In genomic region chr11:52000290-52000962, GRCm38 (mm10) we compare ENCODE assay signal across 8 mouse cellular contexts. TPM values are rescaled to one million over a fixed set of nuclear protein-coding genes. Genes with fewer than 3 reads are reported as not detected.
DNase-seq lines count a peak whose midpoint lies in the region; ATAC-seq lines count a peak whose summit lies in the region.

TSS of gene Ube2b (minus strand) at chr11:52000762.

- no peaks in the 10 kb centered on the region for H3K27me3 ChIP-seq in hindbrain, embryonic 15.5 days

- H3K27ac ChIP-seq in hindbrain, embryonic 15.5 days (replicated peaks): peak within 1 kb of the TSS; percentile 99

- H3K9ac ChIP-seq in hindbrain, embryonic 15.5 days: peak within 1 kb of the TSS; percentile 87

- ATAC-seq in hindbrain, embryonic 15.5 days (ENCODE audit: low FRiP score, low read depth): peak; percentile 84

- peak within 1 kb of the TSS; percentile 89 for H3K4me2 ChIP-seq in hindbrain, embryonic 15.5 days

- H3K9me3 ChIP-seq in hindbrain, embryonic 15.5 days: no peaks in the 10 kb centered on the region

- H3K4me3 ChIP-seq in hindbrain, embryonic 15.5 days: peak within 1 kb of the TSS; percentile 97

- H3K36me3 ChIP-seq in hindbrain, embryonic 15.5 days: peaks cover 17% of the 10 kb centered on the region

- DNase-seq in T-cell, adult 2 months (ENCODE audit: low spot score): peak; percentile 97
- DNase-seq in cerebellum, postnatal 36 days: peak; percentile 94
- DNase-seq in frontal cortex, postnatal 36 days (ENCODE audit: low spot score in 2 of 2): peak; percentile 90 to 97
- DNase-seq in left cerebral cortex, adult 11 months (ENCODE audit: low spot score): peak; percentile 98
- DNase-seq in lung, postnatal 4 days: peak; percentile 96 to 97
- DNase-seq in retina, postnatal 7 days (ENCODE audit: low read depth, low spot score): peak; percentile 94
- peak; percentile 95 for DNase-seq in urinary bladder, adult 2 months (ENCODE audit: low spot score)

- peaks cover 47% of the 10 kb centered on the region for H3K4me1 ChIP-seq in hindbrain, embryonic 15.5 days (replicated peaks)

- 2% methylated on average over 54 of the region's 63 CpGs for WGBS in hindbrain, embryonic 15.5 days

RNA-seq across cellular contexts. Expression of gene Ube2b, which starts in this region (rescaled TPM):
- 215 and 236 TPM in 2 replicates for polyA plus RNA-seq in hindbrain, embryonic 15.5 days (2015; fragmentation: Nextera tagmentation; extraction: Ambion mirVana)
- 203 and 249 TPM in 2 replicates for polyA plus RNA-seq in urinary bladder, adult 2 months (2012; rRNA removed)

Comparison
In these comparisons a context has a peak if more than half of its experiments do, and no peak if none do; other contexts are left out.
1. Peak in every context shown above with its lines: DNase-seq, ATAC-seq, H3K4me3 ChIP-seq and H3K27ac ChIP-seq.